Mouse (Mus musculus): ENCODE measurements around the gene B4galt5.

DNA sequence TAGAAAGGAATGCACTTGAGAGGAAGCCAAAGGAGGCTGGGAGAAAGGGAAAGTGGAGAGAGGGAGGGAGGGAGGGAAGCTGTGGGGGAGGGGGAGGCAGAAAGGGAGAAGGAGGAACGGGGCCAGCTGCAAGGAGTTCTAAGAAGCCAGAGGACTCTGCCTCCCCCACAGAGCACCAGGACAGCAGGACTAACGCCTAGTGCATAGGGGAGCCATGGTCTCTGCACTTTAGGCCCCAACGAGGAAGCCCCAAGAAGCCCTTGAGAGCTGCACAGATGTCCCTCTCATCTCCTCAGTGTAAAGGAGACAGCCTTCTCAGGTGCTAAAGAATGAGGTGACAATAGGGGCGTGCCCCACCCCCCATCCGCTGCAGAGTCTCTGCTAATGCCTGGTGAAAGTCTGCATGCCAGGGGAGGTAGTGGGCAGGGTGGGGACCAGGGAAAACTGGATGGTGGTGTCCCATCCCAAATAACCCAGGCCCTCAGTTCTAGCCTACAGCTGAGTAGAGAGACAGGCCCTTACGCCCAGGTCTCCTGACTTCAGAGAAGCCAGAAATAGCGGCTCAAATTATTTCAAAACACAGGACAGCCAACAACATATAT is 98.1 kb downstream of the B4galt5 start:
- TF ChIP-seq ZNF384 (IDR thresholded peaks at IDR 0.05; ENCODE audit: low read depth, low read length), result no peak
- TF ChIP-seq CHD2 (IDR thresholded peaks at IDR 0.05; ENCODE audit: low read depth, low read length), result no peak
- TF ChIP-seq MAFK (IDR thresholded peaks at IDR 0.05; ENCODE audit: insufficient read depth, low read depth, low read length), result no peak
- no peak for TF ChIP-seq ZC3H11A (IDR thresholded peaks at IDR 0.05; ENCODE audit: borderline replicate concordance, low read depth, low read length)
- TF ChIP-seq HCFC1 (IDR thresholded peaks at IDR 0.05; ENCODE audit: borderline replicate concordance, insufficient read depth, low read length), result no peak
